Mouse (Mus musculus) cerebellum, postnatal 10 days (tissue): Measurements from ENCODE around the gene Selenop.
A peak's percentile ranks its signal among the peaks of the same experiment; 100 is the strongest.

Source experiments
- DNase-seq, 2 experiments: peaks; one replicate each; pipeline ENCODE4 v3.0.0; 2021; ENCODE audit warnings: mixed read lengths in 2 of 2

Gene Selenop

GRCm38 (mm10) chr15:3271216-3271615, 2.9 kb downstream of the Selenop start:
- no peak for DNase-seq

DNA sequence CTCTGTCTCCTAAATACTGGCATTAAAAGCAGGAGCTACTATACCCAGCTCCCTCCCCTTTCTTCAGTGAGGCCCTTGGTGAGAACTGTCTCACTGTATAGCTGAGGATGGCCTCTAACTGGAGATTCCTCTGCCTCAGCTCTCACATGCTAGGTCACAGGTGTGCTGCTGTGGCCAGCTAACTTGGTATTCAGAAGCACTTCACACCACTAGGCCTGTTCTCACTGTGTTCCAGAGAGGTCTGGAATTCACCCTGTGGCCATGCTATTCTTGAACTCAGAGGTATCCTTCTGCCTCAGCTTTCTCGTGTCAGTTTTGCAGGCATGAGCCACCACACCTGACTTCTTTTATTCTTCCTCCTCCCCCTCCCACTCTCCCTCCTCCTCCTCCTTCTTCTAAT, 4.8 kb downstream of the Selenop start:
- DNase-seq: no peak

GRCm38 (mm10) chr15:3277391-3277790, 9.0 kb downstream of the Selenop start:
- DNase-seq: no peak

GRCm38 (mm10) chr15:3279242-3279641, 10.9 kb downstream of the Selenop start:
- DNase-seq: no peak

DNA sequence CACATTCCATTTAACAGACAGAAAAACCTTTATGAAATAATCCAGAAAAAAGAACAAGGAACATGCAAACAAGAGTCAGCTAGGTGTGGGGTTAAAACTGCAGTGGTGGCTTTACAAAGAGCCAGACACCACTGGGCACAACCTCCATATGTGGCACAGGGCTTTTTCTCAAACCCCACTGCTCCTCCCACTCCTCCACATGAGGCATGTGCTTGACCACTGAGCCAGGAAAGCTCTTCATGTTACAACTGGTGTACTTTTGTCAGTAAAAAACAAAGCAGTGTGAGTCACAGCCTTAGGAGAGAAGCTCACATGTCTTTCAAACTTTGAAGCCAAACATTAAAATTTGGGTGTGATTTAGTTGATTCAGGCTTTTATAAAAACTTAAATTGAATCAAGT, 12.9 kb downstream of the Selenop start:
- no peak for DNase-seq

GRCm38 (mm10) chr15:3281737-3282136, 13.4 kb downstream of the Selenop start:
- no peak for DNase-seq

DNA sequence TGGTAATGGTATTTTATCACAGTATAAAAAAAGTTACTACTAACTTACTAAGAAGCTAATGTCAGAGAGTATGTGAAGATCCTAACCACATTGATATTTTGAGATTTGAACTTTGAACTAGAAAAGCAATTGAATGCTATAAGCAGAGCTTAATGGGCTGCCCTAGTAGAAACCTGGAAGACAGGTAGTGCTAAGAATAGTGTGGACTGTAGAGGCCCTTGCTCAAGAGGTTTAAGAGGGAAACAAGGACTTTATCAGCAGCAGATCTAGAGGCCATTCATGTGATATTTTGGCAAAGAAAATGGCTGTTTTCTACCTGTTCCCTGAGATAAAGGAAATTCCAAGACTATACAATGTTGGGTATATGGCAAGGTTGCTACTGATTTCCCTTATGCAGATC, 17.7 kb downstream of the Selenop start:
- no peak for DNase-seq

- no peak for DNase-seq
These were observed 22.1 kb downstream of the Selenop start for GRCm38 (mm10) chr15:3290435-3290834.

DNA sequence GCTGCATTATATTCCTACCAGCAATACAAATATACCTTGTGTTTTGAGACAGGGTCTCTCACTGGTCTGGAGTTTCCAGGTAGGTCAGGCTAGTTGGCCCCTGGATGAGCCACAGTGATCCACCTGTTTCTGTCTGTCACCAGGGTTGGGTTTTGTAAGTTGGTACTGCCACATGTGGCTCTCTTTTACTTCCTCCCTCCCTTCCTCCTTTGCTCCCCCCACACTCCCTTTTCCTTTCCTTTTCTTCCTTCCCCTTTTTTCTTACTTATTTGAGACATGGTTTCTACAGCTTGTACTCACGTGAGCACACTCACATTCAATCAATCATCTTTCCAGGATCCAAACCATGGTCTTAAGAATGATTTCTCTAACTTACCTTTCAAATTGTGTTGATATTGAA, 25.1 kb downstream of the Selenop start:
- DNase-seq: no peak

DNA sequence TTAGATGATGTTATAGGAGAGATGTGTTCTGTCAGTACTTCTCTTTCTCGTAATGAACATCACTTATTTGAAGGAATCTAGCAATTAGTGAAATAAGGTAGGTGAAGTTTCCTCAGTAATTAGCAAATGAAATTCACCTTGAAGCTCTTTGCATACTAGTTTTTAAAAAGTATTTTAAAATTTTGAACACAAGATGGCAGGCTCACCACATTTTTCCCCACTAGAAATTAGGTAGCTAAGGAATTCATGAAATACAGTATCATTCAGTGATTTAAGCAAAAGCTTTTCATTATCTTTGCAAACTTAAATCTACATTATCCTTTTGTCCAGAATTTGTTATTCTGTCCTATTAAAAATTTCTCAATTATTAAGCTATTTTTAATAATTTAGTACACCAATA, 27.6 kb downstream of the Selenop start:
- peak in 1 of 2 experiments; percentile 44 for DNase-seq

- no peak for DNase-seq
These were observed 29.3 kb downstream of the Selenop start for GRCm38 (mm10) chr15:3297615-3298014.

- DNase-seq: no peak
These were observed 32.2 kb downstream of the Selenop start for GRCm38 (mm10) chr15:3300361-3301100.

DNA sequence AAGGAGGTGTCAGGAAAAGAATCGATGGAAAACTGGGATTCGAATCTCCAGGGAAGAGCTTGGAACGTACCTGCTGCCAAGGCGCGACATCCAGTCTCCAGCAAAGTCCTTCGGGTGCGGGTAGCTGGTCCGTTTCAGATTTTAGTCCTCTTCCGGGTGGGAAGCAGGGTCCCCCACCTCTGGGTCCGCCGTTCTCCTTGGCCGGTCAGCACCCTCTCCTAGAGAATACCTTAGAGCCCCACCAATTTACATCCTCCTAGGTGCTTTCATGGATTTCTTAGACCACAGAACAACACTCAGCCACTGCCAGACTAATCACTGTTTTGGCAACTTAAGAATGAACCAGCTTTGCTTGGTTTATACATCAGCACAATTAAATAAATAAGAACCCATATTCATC, 35.1 kb downstream of the Selenop start, which contains the start of gene Ccdc152:
Gene Ccdc152, minus strand, starts transcription at position 101 of the 400 bp plus-strand sequence.
- DNase-seq: no peak

DNA sequence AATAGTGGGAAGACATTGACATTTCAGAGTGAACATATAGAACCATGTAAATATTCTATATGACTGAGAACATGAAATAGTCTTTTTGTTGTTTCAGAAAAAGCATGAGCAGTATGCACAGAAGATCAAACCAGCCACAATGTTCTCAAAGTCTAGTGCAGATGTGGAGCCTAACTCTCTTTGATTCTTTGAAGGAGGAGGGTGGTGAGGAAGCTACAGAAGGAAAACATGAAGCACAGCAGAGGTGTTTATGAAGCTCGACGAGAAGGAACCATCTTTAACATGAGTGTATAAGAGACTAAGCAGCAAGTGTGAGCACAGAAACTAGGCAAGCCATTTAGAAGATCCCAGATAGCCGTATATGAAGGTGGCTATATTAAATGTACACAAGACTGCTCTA, 41.5 kb downstream of the Selenop start:
- no peak for DNase-seq

DNA sequence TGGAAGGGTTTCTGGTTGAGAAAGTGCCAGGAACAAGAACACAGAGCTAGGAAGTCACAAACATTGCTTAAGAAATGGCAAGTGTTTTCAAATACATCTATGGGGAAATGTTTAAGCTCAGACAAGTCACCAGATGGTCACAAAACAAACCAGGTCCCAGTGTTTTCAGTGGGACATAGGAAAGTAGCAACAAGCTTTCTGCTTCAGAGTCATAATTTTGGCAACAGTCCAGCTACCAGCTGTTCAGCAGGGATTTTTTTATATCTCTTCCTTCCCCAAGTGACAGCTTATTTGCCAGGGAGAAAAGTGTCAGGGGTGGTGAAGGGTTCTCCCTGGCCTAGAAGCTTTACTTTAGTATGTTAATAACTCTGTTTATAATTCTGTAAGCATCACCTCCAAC, 44.6 kb downstream of the Selenop start:
- peak; percentile 28 to 29 for DNase-seq

- no peak for DNase-seq
These were observed 48.3 kb downstream of the Selenop start for GRCm38 (mm10) chr15:3316617-3317016.

DNA sequence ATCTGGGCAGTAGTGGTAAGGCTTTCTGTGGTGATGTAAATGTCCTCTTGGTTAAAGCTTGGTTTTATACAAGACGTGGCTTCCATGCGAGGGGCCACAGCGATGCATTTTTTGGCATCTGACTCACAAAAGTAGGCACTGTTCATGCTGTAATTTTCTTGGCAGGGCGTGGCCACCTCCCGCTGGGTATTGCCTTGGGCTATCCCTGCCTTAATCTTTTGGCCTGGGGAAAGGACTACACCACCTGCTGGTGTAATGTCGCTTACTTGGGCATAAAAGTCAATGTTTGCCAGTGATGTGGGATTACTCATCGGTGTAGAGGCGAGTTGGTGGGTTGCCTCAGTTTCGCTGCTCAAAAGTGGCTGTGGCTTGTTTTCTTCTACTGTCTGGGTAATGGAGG, 51.6 kb downstream of the Selenop start:
- DNase-seq: peak in 1 of 2 experiments; percentile 6

GRCm38 (mm10) chr15:3323041-3323440, 54.7 kb downstream of the Selenop start:
- DNase-seq: no peak
